Mouse (Mus musculus): Measurements from ENCODE around the gene Lipa. TPM values are rescaled to one million over a fixed set of nuclear protein-coding genes. Genes with fewer than 3 reads are reported as not detected.
A peak's percentile ranks its signal among the peaks of the same experiment; 100 is the strongest.

The Lipa gene
- polyA plus RNA-seq, 1 experiment = 17.8 TPM

GRCm38 (mm10) chr19:34474991-34475971, 52.0 kb downstream of the Lipa start, which contains the start of gene Ch25h:
Gene Ch25h (minus strand): TSS chr19:34475164.
- H3K27ac ChIP-seq (ENCODE audit: insufficient read depth, low read length) = no peak within 1 kb of the TSS
- H3K4me3 ChIP-seq (ENCODE audit: insufficient read depth, low read length) = peak within 1 kb of the TSS; percentile 52
- TF ChIP-seq CTCF (IDR thresholded peaks at IDR 0.05; ENCODE audit: extremely low read depth, insufficient read depth, low read length) (no peak), POLR2A (IDR thresholded peaks at IDR 0.05; ENCODE audit: extremely low read depth, insufficient read depth, low read length) (no peak)
- H3K4me1 ChIP-seq (ENCODE audit: control insufficient read depth, insufficient read depth, low read length) = no peaks in the 10 kb centered on the region

- TF ChIP-seq CTCF (IDR thresholded peaks at IDR 0.05; ENCODE audit: extremely low read depth, insufficient read depth, low read length) (no peak), POLR2A (IDR thresholded peaks at IDR 0.05; ENCODE audit: extremely low read depth, insufficient read depth, low read length) (no peak)
- Histone ChIP-seq H3K4me1 (ENCODE audit: control insufficient read depth, insufficient read depth, low read length) (no peaks in the 10 kb centered on the region), H3K4me3 (ENCODE audit: insufficient read depth, low read length) (peak overlapping the region; percentile 52), H3K27ac (ENCODE audit: insufficient read depth, low read length) (no peak overlapping the region)
Measured at GRCm38 (mm10) chr19:34474228-34474990, 52.9 kb downstream of the Lipa start.

GRCm38 (mm10) chr19:34471703-34472102, 55.6 kb downstream of the Lipa start:
- TF ChIP-seq CTCF (IDR thresholded peaks at IDR 0.05; ENCODE audit: extremely low read depth, insufficient read depth, low read length) (no peak), POLR2A (IDR thresholded peaks at IDR 0.05; ENCODE audit: extremely low read depth, insufficient read depth, low read length) (no peak)
- no peaks in the 10 kb centered on the region for H3K4me1 ChIP-seq (ENCODE audit: control insufficient read depth, insufficient read depth, low read length)
- no peak overlapping the region for H3K27ac ChIP-seq (ENCODE audit: insufficient read depth, low read length)
- H3K4me3 ChIP-seq (ENCODE audit: insufficient read depth, low read length) = no peak overlapping the region

- Histone ChIP-seq H3K4me1 (ENCODE audit: control insufficient read depth, insufficient read depth, low read length) (no peaks in the 10 kb centered on the region), H3K4me3 (ENCODE audit: insufficient read depth, low read length) (no peak overlapping the region), H3K27ac (ENCODE audit: insufficient read depth, low read length) (no peak overlapping the region)
- TF ChIP-seq POLR2A (IDR thresholded peaks at IDR 0.05; ENCODE audit: extremely low read depth, insufficient read depth, low read length) (no peak), CTCF (IDR thresholded peaks at IDR 0.05; ENCODE audit: extremely low read depth, insufficient read depth, low read length) (no peak)
Measured at GRCm38 (mm10) chr19:34468794-34469193, 58.5 kb downstream of the Lipa start.

GRCm38 (mm10) chr19:34468216-34468615, 59.1 kb downstream of the Lipa start:
- TF ChIP-seq CTCF (IDR thresholded peaks at IDR 0.05; ENCODE audit: extremely low read depth, insufficient read depth, low read length) (no peak), POLR2A (IDR thresholded peaks at IDR 0.05; ENCODE audit: extremely low read depth, insufficient read depth, low read length) (no peak)
- no peaks in the 10 kb centered on the region for H3K4me1 ChIP-seq (ENCODE audit: control insufficient read depth, insufficient read depth, low read length)
- H3K4me3 ChIP-seq (ENCODE audit: insufficient read depth, low read length) = no peak overlapping the region
- H3K27ac ChIP-seq (ENCODE audit: insufficient read depth, low read length) = no peak overlapping the region

- Histone ChIP-seq H3K4me3 (ENCODE audit: insufficient read depth, low read length) (no peak overlapping the region), H3K4me1 (ENCODE audit: control insufficient read depth, insufficient read depth, low read length) (no peaks in the 10 kb centered on the region), H3K27ac (ENCODE audit: insufficient read depth, low read length) (no peak overlapping the region)
- TF ChIP-seq POLR2A (IDR thresholded peaks at IDR 0.05; ENCODE audit: extremely low read depth, insufficient read depth, low read length) = no peak
- TF ChIP-seq CTCF (IDR thresholded peaks at IDR 0.05; ENCODE audit: extremely low read depth, insufficient read depth, low read length) = no peak
Measured at GRCm38 (mm10) chr19:34464453-34464852, 62.8 kb downstream of the Lipa start.

GRCm38 (mm10) chr19:34461451-34462019, 65.7 kb downstream of the Lipa start:
- Histone ChIP-seq H3K27ac (ENCODE audit: insufficient read depth, low read length) (no peak overlapping the region), H3K4me1 (ENCODE audit: control insufficient read depth, insufficient read depth, low read length) (no peaks in the 10 kb centered on the region), H3K4me3 (ENCODE audit: insufficient read depth, low read length) (no peak overlapping the region)
- TF ChIP-seq CTCF (IDR thresholded peaks at IDR 0.05; ENCODE audit: extremely low read depth, insufficient read depth, low read length) = no peak
- TF ChIP-seq POLR2A (IDR thresholded peaks at IDR 0.05; ENCODE audit: extremely low read depth, insufficient read depth, low read length) = no peak

- Histone ChIP-seq H3K27ac (ENCODE audit: insufficient read depth, low read length) (no peak overlapping the region), H3K4me3 (ENCODE audit: insufficient read depth, low read length) (no peak overlapping the region), H3K4me1 (ENCODE audit: control insufficient read depth, insufficient read depth, low read length) (no peaks in the 10 kb centered on the region)
- TF ChIP-seq POLR2A (IDR thresholded peaks at IDR 0.05; ENCODE audit: extremely low read depth, insufficient read depth, low read length) (no peak), CTCF (IDR thresholded peaks at IDR 0.05; ENCODE audit: extremely low read depth, insufficient read depth, low read length) (no peak)
Measured at GRCm38 (mm10) chr19:34450784-34451370, 76.4 kb downstream of the Lipa start.

GRCm38 (mm10) chr19:34448851-34449250, 78.4 kb downstream of the Lipa start:
- Histone ChIP-seq H3K4me3 (ENCODE audit: insufficient read depth, low read length) (no peak overlapping the region), H3K4me1 (ENCODE audit: control insufficient read depth, insufficient read depth, low read length) (no peaks in the 10 kb centered on the region), H3K27ac (ENCODE audit: insufficient read depth, low read length) (no peak overlapping the region)
- TF ChIP-seq POLR2A (IDR thresholded peaks at IDR 0.05; ENCODE audit: extremely low read depth, insufficient read depth, low read length) = no peak
- no peak for TF ChIP-seq CTCF (IDR thresholded peaks at IDR 0.05; ENCODE audit: extremely low read depth, insufficient read depth, low read length)
